Mouse (Mus musculus) forebrain, postnatal 0 days (tissue): Measurements from ENCODE around the gene Ccdc113. TPM values are rescaled to one million over a fixed set of nuclear protein-coding genes. Genes with fewer than 3 reads are reported as not detected.
A peak's percentile ranks its signal among the peaks of the same experiment; 100 is the strongest.

Experiments used
- ATAC-seq: fragments of 200-750 bp; cut with Nextera tagmentation; 2 replicates; pipeline ENCODE4 v1.8.0; 2017; ENCODE audit warnings: mild to moderate bottlenecking, moderate library complexity
- DNase-seq: peaks from one replicate; pipeline ENCODE4 v3.0.0-alpha.2; 2015
- H3K27ac ChIP-seq: fragments of 300-500 bp; sonication (generic); 2 replicates; pipeline ENCODE4 v1.5.1; 2014; ENCODE audit warnings: low read depth, mild to moderate bottlenecking, antibody characterized with exemption, low read length, moderate library complexity, mixed read lengths
- H3K27me3 ChIP-seq: fragments of 300-500 bp; sonication (generic); 2 replicates; pipeline ENCODE4 v1.6.1; 2014; ENCODE audit warnings: mild to moderate bottlenecking, low read length, mixed read lengths; ENCODE audit not compliant: insufficient read depth
- H3K36me3 ChIP-seq: fragments of 300-500 bp; sonication (generic); 2 replicates; pipeline ENCODE4 v1.6.1; 2014; ENCODE audit warnings: mild to moderate bottlenecking, moderate library complexity; ENCODE audit not compliant: insufficient read depth
- H3K4me1 ChIP-seq: fragments of 300-500 bp; sonication (generic); 2 replicates; pipeline ENCODE4 v1.6.1; 2014; ENCODE audit warnings: antibody characterized with exemption; ENCODE audit not compliant: insufficient read depth
- H3K4me2 ChIP-seq: fragments of 300-500 bp; sonication (generic); 2 replicates; pipeline ENCODE4 v1.6.1; 2014; ENCODE audit warnings: low read depth, mild to moderate bottlenecking, moderate library complexity
- H3K4me3 ChIP-seq: fragments of 300-500 bp; sonication (generic); 2 replicates; pipeline ENCODE4 v1.5.1; 2014; ENCODE audit warnings: low read depth, low read length, mixed read lengths
- H3K9ac ChIP-seq: fragments of 300-500 bp; sonication (generic); 2 replicates; pipeline ENCODE4 v1.6.1; 2014; ENCODE audit warnings: mild to moderate bottlenecking
- H3K9me3 ChIP-seq: fragments of 300-500 bp; sonication (generic); 2 replicates; pipeline ENCODE4 v1.6.1; 2016; ENCODE audit warnings: low read length
- CTCF ChIP-seq: sonication (generic); IDR thresholded peaks from 2 replicates; pipeline ENCODE4 v1.5.1; 2016; ENCODE audit warnings: antibody characterized with exemption, control low read depth, low read depth
- WGBS: fragments of 180-500 bp; shearing (Covaris S2); extraction: QIAGEN DNeasy Blood & Tissue Kit; methylation state at CpG from one replicate; pipeline ENCODE4 v1.1.7; 2014; 5-methylcytosine and 5-hydroxymethylcytosine counted together
- polyA plus RNA-seq: library from polyadenylated mRNA; unstranded; fragments of >200 nt; fragmentation: Nextera tagmentation; extraction: Ambion mirVana; gene quantifications from 2 replicates; pipeline ENCODE4 v1.2.1, GENCODE M21; 2015
- total RNA-seq: library from RNA; depleted of rRNA; stranded (reverse); fragments of >200 nt; gene quantifications from 2 replicates; pipeline ENCODE4 v1.2.3, GENCODE M21; 2014

The Ccdc113 gene
- total and polyA plus RNA-seq, 2 experiments from 2014 or later, result 3.7 to 5.3 TPM

DNA sequence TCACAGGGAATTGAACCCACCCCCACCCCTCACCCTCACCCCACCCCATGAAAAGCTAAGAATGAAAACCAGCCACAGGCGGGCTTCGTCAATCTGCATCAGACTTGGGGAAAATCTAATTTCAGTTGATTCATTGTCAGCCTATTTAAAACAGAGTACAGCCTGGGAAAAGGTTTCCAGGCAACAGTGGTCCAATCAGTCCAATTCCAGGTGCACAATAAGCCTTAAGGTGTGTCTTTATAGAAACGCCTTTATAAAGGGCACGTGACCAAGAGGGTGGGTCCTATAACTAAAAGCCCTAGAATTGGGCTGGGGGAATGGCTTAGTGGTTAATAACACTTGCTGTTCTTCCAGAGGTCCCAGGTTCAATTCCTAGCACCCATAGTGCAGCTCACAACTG lies 1.7 kb upstream of the Ccdc113 start:
- no peak; the same call in 1 of the 2 replicates for ATAC-seq
- H3K27me3 ChIP-seq, result no peaks in the 10 kb centered on the region

DNA sequence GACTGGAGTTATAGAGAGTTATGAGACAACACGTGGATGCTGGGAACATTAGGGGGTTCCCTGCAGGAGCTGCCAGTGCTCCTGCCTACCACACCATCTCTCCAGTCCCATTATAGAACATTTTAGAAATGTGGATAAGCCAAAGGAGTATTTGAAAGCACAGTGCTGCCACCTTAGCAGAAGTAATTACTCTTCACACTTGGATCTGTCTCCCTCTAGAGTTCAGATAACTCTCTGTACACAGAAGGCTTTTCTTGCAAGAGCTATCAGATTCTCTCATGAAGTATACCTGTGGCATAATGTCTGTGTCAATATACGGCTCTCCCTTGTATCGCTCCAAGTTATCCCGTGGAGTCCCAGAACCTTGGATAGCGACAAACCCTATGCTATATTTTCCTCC lies 5.6 kb downstream of the Ccdc113 start:
- Histone ChIP-seq H3K9ac (no peak overlapping the region), H3K4me2 (no peak overlapping the region), H3K9me3 (no peaks in the 10 kb centered on the region), H3K36me3 (no peaks in the 10 kb centered on the region), H3K4me3 (no peak overlapping the region), H3K4me1 (no peaks in the 10 kb centered on the region), H3K27ac (no peak overlapping the region), H3K27me3 (no peaks in the 10 kb centered on the region)
- DNase-seq, result peak; percentile 22
- WGBS, result 77% methylated on average over 5 of the region's 5 CpGs
- peak; percentile 32; the same call in 1 of the 2 replicates for ATAC-seq
- TF ChIP-seq CTCF, result peak; percentile 62

More for the DNA sequence above, 1.7 kb upstream of the Ccdc113 start:
- Histone ChIP-seq H3K9ac (no peak overlapping the region), H3K27ac (no peak overlapping the region), H3K4me1 (no peaks in the 10 kb centered on the region), H3K36me3 (no peaks in the 10 kb centered on the region), H3K4me2 (no peak overlapping the region), H3K4me3 (no peak overlapping the region), H3K9me3 (no peaks in the 10 kb centered on the region)
- 38% methylated on average over 4 of the region's 4 CpGs for WGBS
- DNase-seq, result peak; percentile 13
- no peak for TF ChIP-seq CTCF

- WGBS, result 82% methylated on average over 6 of the region's 6 CpGs
- H3K27ac ChIP-seq, result no peak overlapping the region
- no peaks in the 10 kb centered on the region for H3K36me3 ChIP-seq
- H3K4me2 ChIP-seq, result no peak overlapping the region
- H3K4me1 ChIP-seq, result no peaks in the 10 kb centered on the region
- no peak overlapping the region for H3K9ac ChIP-seq
- no peak for TF ChIP-seq CTCF
- ATAC-seq (no peak), DNase-seq (no peak)
- no peaks in the 10 kb centered on the region for H3K9me3 ChIP-seq
- no peak overlapping the region for H3K4me3 ChIP-seq
- H3K27me3 ChIP-seq, result no peaks in the 10 kb centered on the region
Measured at GRCm38 (mm10) chr8:95542191-95542590, 8.3 kb downstream of the Ccdc113 start.

- Histone ChIP-seq H3K27ac (no peak overlapping the region), H3K9ac (no peak overlapping the region), H3K36me3 (no peaks in the 10 kb centered on the region), H3K4me3 (no peak overlapping the region), H3K9me3 (no peaks in the 10 kb centered on the region), H3K4me2 (no peak overlapping the region), H3K4me1 (no peaks in the 10 kb centered on the region), H3K27me3 (no peaks in the 10 kb centered on the region)
- 77% methylated on average over 3 of the region's 3 CpGs for WGBS
- DNase-seq (no peak), ATAC-seq (no peak)
- no peak for TF ChIP-seq CTCF
Measured at GRCm38 (mm10) chr8:95543065-95543464, 9.2 kb downstream of the Ccdc113 start.

DNA sequence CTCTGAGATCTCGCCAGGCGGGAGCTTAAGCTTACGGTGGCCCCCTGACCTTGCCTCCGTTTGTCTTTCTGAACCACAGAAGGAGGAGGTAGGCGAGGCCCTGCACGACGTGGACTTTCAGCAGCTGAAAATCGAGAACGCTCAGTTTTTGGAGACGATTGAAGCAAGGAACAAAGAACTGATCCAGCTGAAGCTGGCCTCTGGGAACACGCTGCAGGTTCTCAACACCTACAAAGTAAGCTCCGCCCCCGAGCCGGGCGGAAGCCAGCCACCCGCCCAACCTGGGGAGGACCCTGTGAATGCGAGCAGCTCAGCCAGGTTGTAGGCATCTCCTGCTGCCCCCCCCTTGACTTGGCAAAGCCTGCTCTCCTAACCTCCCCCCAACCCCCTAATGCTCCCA lies 11.9 kb downstream of the Ccdc113 start:
- H3K27me3 ChIP-seq, result no peaks in the 10 kb centered on the region
- DNase-seq (no peak), ATAC-seq (no peak)
- no peak overlapping the region for H3K27ac ChIP-seq
- no peak overlapping the region for H3K9ac ChIP-seq
- 86% methylated on average over 17 of the region's 17 CpGs for WGBS
- H3K9me3 ChIP-seq, result no peaks in the 10 kb centered on the region
- H3K36me3 ChIP-seq, result no peaks in the 10 kb centered on the region
- no peak overlapping the region for H3K4me2 ChIP-seq
- TF ChIP-seq CTCF, result no peak
- peaks cover 9% of the 10 kb centered on the region; the same call in 1 of the 2 replicates for H3K4me1 ChIP-seq
- H3K4me3 ChIP-seq, result no peak overlapping the region

- no peak for TF ChIP-seq CTCF
Measured at GRCm38 (mm10) chr8:95546986-95547385, 13.1 kb downstream of the Ccdc113 start.

GRCm38 (mm10) chr8:95547931-95548330 lies 14.0 kb downstream of the Ccdc113 start:
- Histone ChIP-seq H3K36me3 (no peaks in the 10 kb centered on the region), H3K4me3 (no peak overlapping the region), H3K4me1 (peaks cover 9% of the 10 kb centered on the region; the same call in 1 of the 2 replicates), H3K27me3 (no peaks in the 10 kb centered on the region), H3K9ac (no peak overlapping the region), H3K4me2 (no peak overlapping the region), H3K27ac (no peak overlapping the region), H3K9me3 (no peaks in the 10 kb centered on the region)
- DNase-seq, result no peak
- no peak for ATAC-seq
- 67% methylated on average over 8 of the region's 8 CpGs for WGBS
- no peak for TF ChIP-seq CTCF

More at GRCm38 (mm10) chr8:95546986-95547385, 13.1 kb downstream of the Ccdc113 start:
- Histone ChIP-seq H3K9me3 (no peaks in the 10 kb centered on the region), H3K9ac (no peak overlapping the region), H3K4me3 (no peak overlapping the region), H3K4me2 (no peak overlapping the region), H3K4me1 (peaks cover 9% of the 10 kb centered on the region; the same call in 1 of the 2 replicates), H3K27ac (no peak overlapping the region), H3K27me3 (no peaks in the 10 kb centered on the region), H3K36me3 (no peaks in the 10 kb centered on the region)
- ATAC-seq, result no peak
- DNase-seq, result no peak
- WGBS, result 78% methylated on average over 4 of the region's 4 CpGs
